ENCODE assay signal across 25 mouse cellular contexts in the genomic region with DNA sequence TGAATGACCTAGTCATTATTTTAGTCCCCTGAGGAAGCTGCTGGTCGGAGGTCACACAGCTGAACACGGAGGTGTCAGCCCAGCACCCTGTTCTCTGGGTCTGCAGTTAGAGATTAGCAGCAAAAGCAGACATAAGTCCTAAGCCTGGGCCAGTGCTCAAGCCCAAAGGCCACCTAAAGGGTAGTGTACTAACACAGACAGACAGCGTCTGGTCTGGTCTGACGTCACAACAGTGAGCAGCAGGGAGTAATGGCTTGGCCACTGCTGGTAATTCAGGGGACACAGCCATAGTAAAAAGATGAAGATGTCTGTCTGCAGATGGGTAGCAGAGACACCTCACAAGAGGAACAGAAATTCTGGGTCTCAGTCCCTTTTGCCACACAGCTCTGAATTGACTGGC. TPM values are rescaled to one million over a fixed set of nuclear protein-coding genes. Genes with fewer than 3 reads are reported as not detected.
DNase-seq lines count a peak whose midpoint lies in the region; ATAC-seq lines count a peak whose summit lies in the region.
"Had no signal": no experiment of that assay in that cellular context is flagged by ENCODE, and none has a peak within 500 bp of the region (broad histone marks: within the 10 kb centered on the region; RNA-seq: fewer than 3 reads in every experiment).

No protein-coding gene starts in this region.

- ATAC-seq in midbrain, embryonic 11.5 days (ENCODE audit: low FRiP score) = no peak
- ATAC-seq in midbrain, embryonic 16.5 days = no peak
- ATAC-seq: activated CD4-positive, CD25-positive, alpha-beta regulatory T cell, adult 4 months; CD4-positive, CD25-positive, alpha-beta regulatory T cell, adult 4 months; forebrain, embryonic 13.5 days; forebrain, embryonic 15.5 days; forebrain, postnatal 0 days; Patski had no signal

- no peak overlapping the region for H3K27ac ChIP-seq in midbrain, embryonic 11.5 days (ENCODE audit: low read depth, low read length)
- H3K27ac ChIP-seq in midbrain, embryonic 16.5 days (ENCODE audit: low read length) = no peak overlapping the region
- H3K27ac ChIP-seq: embryonic facial prominence, embryonic 10.5 days; embryonic facial prominence, embryonic 12.5 days; forebrain, embryonic 13.5 days; forebrain, embryonic 15.5 days had no signal

- H3K9ac ChIP-seq in midbrain, embryonic 11.5 days (ENCODE audit: low read length) = no peak overlapping the region
- no peak overlapping the region for H3K9ac ChIP-seq in midbrain, embryonic 16.5 days (ENCODE audit: low read depth, low read length)
- H3K9ac ChIP-seq: embryonic facial prominence, embryonic 12.5 days; forebrain, embryonic 13.5 days; forebrain, embryonic 15.5 days; forebrain, postnatal 0 days had no signal

- H3K9me3 ChIP-seq in midbrain, embryonic 11.5 days (ENCODE audit: control insufficient read depth, low read length) = no peaks in the 10 kb centered on the region
- no peaks in the 10 kb centered on the region for H3K9me3 ChIP-seq in midbrain, embryonic 16.5 days (replicated peaks; ENCODE audit: control insufficient read depth, low read length, poor library complexity, severe bottlenecking)
- H3K9me3 ChIP-seq: embryonic facial prominence, embryonic 10.5 days; embryonic facial prominence, embryonic 12.5 days; forebrain, embryonic 13.5 days; forebrain, embryonic 15.5 days; G1E had no signal

- H3K4me1 ChIP-seq in midbrain, embryonic 11.5 days (ENCODE audit: control insufficient read depth, insufficient read depth, low read length) = no peaks in the 10 kb centered on the region
- H3K4me1 ChIP-seq in midbrain, embryonic 16.5 days (ENCODE audit: control insufficient read depth, insufficient read depth, low read length) = no peaks in the 10 kb centered on the region
- H3K4me1 ChIP-seq: embryonic facial prominence, embryonic 12.5 days; forebrain, embryonic 13.5 days; forebrain, embryonic 15.5 days had no signal

- H3K27me3 ChIP-seq in midbrain, embryonic 11.5 days (ENCODE audit: control insufficient read depth, insufficient read depth, low read length) = no peaks in the 10 kb centered on the region
- no peaks in the 10 kb centered on the region for H3K27me3 ChIP-seq in midbrain, embryonic 16.5 days (ENCODE audit: control insufficient read depth, insufficient read depth, low read depth, low read length)
- H3K27me3 ChIP-seq: CH12.LX; embryonic facial prominence, embryonic 12.5 days; forebrain, embryonic 13.5 days; forebrain, embryonic 15.5 days had no signal

- peak; percentile 88 for DNase-seq in heart, adult 11 months
- DNase-seq in heart, adult 18-20 months = no peak
- DNase-seq in midbrain, embryonic 11.5 days (ENCODE audit: low spot score, missing footprints) = peak; percentile 74
- DNase-seq in A20 (ENCODE audit: low read depth, low spot score) = peak; percentile 74
- no peak for DNase-seq in layer of hippocampus, postnatal 14 days (ENCODE audit: low spot score in 2 of 2)
- DNase-seq: adrenal gland, adult 8-10 months; adrenal gland, postnatal 14 days; adrenal gland, postnatal 36 days; B cell, adult 2 months; cerebellum, adult 11-12 months; cerebellum, adult 8-10 months; cerebellum, postnatal 25 days; forebrain, postnatal 0 days had no signal

- no peaks in the 10 kb centered on the region for H3K36me3 ChIP-seq in midbrain, embryonic 11.5 days (ENCODE audit: control insufficient read depth, insufficient read depth, low read length)
- H3K36me3 ChIP-seq in midbrain, embryonic 16.5 days (ENCODE audit: control insufficient read depth, insufficient read depth, low read length) = no peaks in the 10 kb centered on the region
- H3K36me3 ChIP-seq: embryonic facial prominence, embryonic 10.5 days; embryonic facial prominence, embryonic 12.5 days; forebrain, embryonic 15.5 days; G1E had no signal

- 62% methylated on average over 4 of the region's 4 CpGs for WGBS in midbrain, embryonic 11.5 days
- WGBS in midbrain, embryonic 16.5 days = 62% methylated on average over 4 of the region's 4 CpGs

- H3K4me2 ChIP-seq in midbrain, embryonic 11.5 days = no peak overlapping the region
- no peak overlapping the region for H3K4me2 ChIP-seq in midbrain, embryonic 16.5 days (ENCODE audit: low read length)
- H3K4me2 ChIP-seq: embryonic facial prominence, embryonic 12.5 days; forebrain, embryonic 13.5 days; forebrain, embryonic 15.5 days had no signal

- no peak overlapping the region for H3K4me3 ChIP-seq in midbrain, embryonic 11.5 days (ENCODE audit: low read depth, low read length)
- H3K4me3 ChIP-seq in midbrain, embryonic 16.5 days (ENCODE audit: low read depth, low read length) = no peak overlapping the region
- H3K4me3 ChIP-seq: embryonic facial prominence, embryonic 10.5 days; embryonic facial prominence, embryonic 12.5 days; forebrain, embryonic 13.5 days; forebrain, embryonic 15.5 days had no signal

RNA-seq across cellular contexts. Expression of a gene that starts 14.3 kb away (rescaled TPM):
- 1 to 10 TPM; 1.9 to 2.5 TPM for total RNA-seq in heart, adult 18-20 months (2021)
- polyA plus RNA-seq in midbrain, embryonic 11.5 days (2014; fragmentation: Nextera tagmentation; extraction: Ambion mirVana) = 0.79 and 1.3 TPM in 2 replicates
- 0.48 and 0.64 TPM in 2 replicates for polyA plus RNA-seq in midbrain, embryonic 16.5 days (2015; fragmentation: Nextera tagmentation; extraction: Ambion mirVana)
- 1 to 10 TPM; 2.7 to 3.1 TPM for total RNA-seq in layer of hippocampus, postnatal 14 days (2021)
- polyA plus RNA-seq: Patski had no signal

RNA-seq across cellular contexts. Expression of a gene that starts 50.7 kb away (rescaled TPM):
- total RNA-seq in heart, adult 18-20 months (2021) = under 1 TPM in 1 of 2 experiments, not detected in 1; 0.13 TPM
- not detected in 2 replicates for polyA plus RNA-seq in midbrain, embryonic 11.5 days (2014; fragmentation: Nextera tagmentation; extraction: Ambion mirVana)
- not detected in 2 replicates for polyA plus RNA-seq in midbrain, embryonic 16.5 days (2015; fragmentation: Nextera tagmentation; extraction: Ambion mirVana)
- total RNA-seq in layer of hippocampus, postnatal 14 days (2021) = not detected
- total RNA-seq: adrenal gland, adult 18-20 months; adrenal gland, adult 8-10 months; adrenal gland, postnatal 14 days; adrenal gland, postnatal 36 days; CH12.LX; forebrain, postnatal 0 days had no signal
- polyA plus RNA-seq: activated CD4-positive, CD25-positive, alpha-beta regulatory T cell, adult 4 months; CD4-positive, CD25-positive, alpha-beta regulatory T cell, adult 4 months; forebrain, embryonic 11.5 days; forebrain, embryonic 13.5 days; forebrain, embryonic 15.5 days; forebrain, postnatal 0 days; G1E; Patski had no signal

Comparison
In these comparisons a context has a peak if more than half of its experiments do, and no peak if none do; other contexts are left out.
1. DNase-seq: peak in heart, adult 11 months (single experiment), midbrain, embryonic 11.5 days (single experiment) and A20 (single experiment); none in heart, adult 18-20 months (0 of 2) and layer of hippocampus, postnatal 14 days (0 of 2).